Mouse (Mus musculus): Measurements from ENCODE around the gene Trp53.

- TF ChIP-seq CTCF (IDR thresholded peaks at IDR 0.05; ENCODE audit: low read depth, low read length) = no peak
- no peak for TF ChIP-seq GATA1 (IDR thresholded peaks at IDR 0.05; ENCODE audit: borderline replicate concordance, low read length)
- TF ChIP-seq POLR2AphosphoS5 (IDR thresholded peaks at IDR 0.05; ENCODE audit: insufficient replicate concordance, low read depth, low read length) = no peak
Measured at GRCm38 (mm10) chr11:69580572-69581146, 500 bp downstream of the Trp53 start.
